Mouse (Mus musculus) ZHBTc4 (cell line): ENCODE measurements around the gene Il1f6.
"Not testable (repeated sequence)": the region's sequence is repeated elsewhere in the genome, so short reads cannot be mapped to it uniquely, and the experiment has no call there.

Experiments
- DNase-seq: peaks from one replicate; pipeline ENCODE4 v3.0.0-alpha.2; 2011; ENCODE audit warnings: low read depth, low spot score

Gene Il1f6

DNA sequence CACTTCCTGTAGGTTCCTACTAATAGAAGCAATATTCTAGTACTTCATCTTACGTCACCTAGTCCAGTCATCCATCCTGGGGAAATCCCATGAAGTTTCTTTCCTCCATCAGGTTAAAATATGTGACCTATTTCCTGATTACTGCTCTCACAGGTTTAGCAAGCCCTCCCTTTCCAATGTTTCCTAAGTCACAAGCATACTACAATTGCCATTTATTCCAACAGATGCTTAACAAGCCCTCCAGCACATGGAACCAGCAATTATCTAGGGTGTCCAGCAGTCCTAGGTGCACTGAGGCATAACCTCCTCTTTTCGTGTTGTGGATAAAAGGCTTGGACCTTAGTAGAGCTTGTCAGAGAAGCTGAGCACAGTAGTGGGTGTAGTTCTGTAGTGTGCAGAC lies at the start of gene Il1f6:
Gene Il1f6 (plus strand): TSS at position 301 of the 400 bp plus-strand sequence.
- DNase-seq: no peak

DNA sequence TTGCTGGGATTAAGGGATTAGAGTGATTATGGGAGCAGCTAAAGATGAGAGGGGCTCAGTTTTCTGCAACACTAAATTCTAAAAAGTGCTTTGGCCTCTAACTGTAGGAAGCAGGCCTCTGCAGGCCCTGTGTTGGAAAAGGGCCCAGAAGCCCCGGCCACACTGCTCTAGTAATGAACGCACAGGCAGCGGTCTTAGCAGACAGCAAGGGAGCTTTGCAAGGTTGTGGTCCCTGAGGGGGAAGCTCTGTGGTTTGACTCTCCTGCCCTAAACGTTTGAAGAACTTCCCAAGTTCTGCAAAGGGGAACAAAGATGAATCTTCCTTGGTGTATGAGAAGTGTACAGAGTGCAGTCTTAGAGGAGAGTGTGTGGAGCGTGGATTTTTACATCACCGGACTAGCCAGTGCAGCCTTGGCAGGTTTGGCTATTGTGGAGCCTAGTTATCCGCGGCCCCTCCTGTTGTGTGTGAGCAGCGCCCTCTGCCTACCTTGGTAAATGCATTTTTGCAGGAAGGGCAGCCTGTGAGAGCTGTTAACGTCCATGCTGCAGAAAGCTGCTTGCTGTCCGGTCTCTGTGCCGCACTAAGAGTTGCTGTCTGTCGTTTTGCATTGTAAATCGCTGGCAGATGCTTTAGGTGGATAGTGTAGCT lies 33.4 kb upstream of the Il1f6 start:
- DNase-seq: peak; percentile 66

DNA sequence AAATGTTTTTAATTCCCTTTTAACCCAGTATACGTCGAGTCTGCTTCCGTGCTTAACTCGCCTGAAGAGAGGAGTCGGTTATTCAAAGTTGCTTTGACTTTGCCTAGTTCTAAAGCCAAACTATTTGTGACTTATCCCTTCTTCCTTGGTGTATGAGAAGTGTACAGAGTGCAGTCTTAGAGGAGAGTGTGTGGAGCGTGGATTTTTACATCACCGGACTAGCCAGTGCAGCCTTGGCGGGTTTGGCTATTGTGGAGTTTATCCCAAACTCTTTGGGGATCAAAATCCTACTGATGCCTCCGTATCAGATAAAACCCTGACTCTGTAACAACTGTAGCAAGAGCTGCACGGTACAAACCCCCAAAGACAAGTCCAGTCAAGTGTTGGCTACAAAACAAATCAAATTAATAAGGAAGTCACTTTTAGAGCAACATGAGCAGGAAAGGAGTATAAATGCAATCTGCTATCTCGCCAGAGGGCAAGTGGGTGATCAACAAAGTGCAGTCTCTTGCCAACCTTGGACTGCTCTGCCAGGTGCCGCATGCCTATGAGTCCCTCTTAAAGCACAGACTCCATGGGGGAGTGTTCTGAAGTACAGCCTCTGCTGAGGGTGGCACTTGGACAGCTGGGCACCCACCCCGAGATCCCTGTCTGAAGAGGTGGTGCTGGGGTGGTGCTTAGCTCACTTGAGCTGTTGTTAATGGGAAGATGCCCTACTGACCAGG lies 32.6 kb upstream of the Il1f6 start:
- DNase-seq: peak; percentile 4

DNA sequence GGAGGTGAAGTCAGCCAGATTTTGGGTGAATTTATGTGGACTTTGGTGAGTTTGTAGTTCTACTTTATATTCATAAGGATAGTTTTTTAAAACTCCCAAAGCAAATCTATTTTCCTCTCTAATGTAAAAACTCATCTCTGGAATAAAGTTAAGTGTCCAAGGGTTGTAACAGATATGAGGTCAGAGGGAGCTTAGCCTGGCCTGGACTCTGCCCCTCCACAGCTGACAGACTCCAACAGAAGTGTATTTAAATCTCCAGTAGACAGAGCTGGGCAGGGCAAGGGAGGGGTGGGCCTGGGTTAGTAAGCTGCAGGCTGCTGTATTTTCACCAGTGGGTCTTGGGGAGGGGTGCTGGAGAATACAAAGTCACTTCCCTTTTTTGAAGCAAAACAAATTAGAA lies 31.1 kb upstream of the Il1f6 start:
- DNase-seq: not testable (repeated sequence)

DNA sequence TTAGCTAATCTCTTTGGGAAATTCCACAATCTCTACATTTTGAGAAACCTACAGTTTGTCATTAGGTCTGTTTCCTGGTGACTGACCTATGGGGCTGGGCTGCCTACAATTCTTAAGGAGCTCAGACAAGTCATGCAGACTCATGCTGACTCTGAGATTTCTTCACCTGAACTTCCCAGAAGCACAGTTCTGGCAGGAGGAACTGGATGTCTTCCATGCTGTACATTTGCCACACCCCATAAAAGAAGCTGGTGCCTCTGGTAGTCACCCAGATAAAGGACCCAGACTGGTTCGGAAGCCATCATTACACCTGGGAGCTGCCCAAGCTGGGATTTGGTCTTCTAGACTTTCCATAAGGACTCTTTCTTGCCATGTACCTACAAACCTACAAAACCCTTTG lies 29.0 kb upstream of the Il1f6 start, which contains the start of gene Il1f9:
Gene Il1f9 (plus strand): TSS at position 301 of the 400 bp plus-strand sequence.
- DNase-seq: no peak

DNA sequence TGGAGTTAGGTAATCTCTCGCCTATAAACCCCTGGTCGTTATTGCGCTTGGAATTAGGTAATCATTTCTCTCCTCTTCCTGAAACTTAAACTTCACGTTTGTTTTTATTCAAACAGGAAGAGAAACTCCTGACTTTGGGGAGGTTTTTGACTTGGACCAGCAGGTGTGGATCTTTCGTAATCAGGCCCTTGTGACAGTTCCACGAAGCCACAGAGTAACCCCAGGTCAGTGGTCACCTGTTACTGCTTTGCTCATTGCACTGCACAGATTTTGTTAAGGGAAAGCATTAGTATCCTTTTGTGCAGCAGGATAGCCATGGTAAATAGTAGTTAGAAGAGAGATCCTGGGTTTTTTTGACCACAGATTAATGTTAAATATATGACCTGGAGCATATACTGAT lies 27.6 kb upstream of the Il1f6 start:
- DNase-seq: no peak

DNA sequence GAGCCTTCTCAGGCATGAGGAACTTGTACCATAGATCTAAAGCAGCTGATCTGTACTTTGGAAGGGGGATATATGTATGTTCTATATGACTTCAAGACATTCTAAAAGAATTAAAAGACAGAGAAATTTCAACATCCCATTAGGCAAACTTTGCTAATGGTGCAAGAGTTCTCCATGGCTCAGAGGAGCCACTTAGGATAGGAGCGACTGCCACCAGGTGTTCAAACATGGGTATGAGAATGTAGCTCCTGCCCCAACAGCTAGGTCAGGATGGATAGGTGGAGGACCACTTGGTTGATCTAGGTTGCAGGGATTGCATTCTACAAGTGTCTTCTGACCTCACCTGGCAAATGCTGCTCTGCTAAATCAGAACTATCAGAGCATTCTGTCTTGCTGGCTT lies 27.0 kb upstream of the Il1f6 start:
- DNase-seq: peak; percentile 7

DNA sequence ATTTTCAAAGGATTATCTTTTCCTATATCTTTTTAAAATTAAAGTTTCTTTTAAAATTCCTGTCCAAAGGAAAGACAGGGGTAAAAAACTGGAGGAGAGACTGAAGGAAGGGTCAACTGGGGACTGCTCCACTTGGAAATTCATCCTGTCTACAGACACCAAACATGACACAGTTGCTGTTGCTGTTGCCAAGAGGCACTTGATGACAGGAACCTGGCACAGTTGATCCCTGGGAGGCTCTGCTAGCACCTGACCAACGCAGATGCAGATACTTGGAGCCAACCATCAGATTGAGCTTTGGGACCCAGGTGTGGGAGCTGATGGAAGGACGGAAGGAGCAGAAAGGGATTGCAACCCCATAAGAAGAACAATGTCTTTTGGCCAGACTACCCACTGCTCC lies 12.0 kb downstream of the Il1f6 start:
- no peak for DNase-seq

DNA sequence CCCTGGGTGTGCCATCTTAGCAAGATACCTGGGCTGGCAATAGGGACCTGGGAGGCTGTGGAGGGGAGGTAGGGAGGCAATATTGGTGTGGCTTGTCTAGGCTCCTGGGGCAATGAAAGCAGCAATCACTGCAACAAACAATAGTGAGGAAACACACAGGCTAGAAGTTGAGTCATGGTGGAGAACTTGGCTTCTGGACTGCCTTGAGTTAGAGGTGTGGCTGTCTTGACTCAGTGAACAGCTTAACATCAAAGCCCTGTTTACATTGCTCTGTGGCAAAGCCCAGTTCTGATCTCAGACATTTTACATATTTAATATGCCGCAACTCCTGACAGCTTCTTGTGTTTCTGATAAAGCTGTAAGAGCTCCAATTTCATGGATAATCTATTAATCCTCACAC lies 52.3 kb downstream of the Il1f6 start:
- DNase-seq: no peak

DNA sequence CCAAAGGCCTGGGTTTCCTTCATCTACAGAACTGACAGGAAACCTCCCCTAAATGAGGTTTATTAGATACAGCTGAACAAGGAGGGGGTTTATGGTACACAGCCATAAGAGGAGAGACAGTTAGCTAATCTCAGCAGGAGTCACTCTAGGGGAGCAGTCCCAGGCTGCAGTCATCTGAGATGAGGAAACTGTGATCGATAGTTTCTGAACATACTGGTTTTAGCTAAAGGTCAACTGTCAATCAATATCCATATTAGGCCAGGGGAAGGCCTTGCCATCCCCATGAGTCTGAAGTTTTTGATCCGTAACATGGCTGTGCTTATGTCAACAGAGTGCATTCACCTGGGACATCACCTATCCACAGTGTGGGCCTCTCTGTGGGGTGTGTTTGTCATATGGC lies 58.4 kb downstream of the Il1f6 start:
- DNase-seq: no peak

DNA sequence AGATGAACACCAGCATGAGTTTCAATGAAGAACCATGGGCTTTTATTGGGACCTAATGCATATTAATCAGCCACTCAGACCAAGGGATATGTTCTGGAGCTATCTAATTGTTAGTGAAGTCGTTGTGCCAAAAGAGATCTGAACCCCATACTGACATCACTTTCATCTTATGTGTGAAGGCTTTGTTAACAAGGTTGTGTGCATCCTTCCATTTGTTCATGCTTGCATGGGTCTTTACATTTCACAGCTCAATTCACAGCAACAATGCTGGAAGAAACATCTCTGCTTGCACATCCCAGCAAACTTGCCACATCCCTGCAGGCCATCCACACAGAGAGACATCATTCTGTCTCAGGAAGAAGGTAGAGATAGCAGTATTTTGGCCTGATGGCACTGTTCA lies 59.9 kb downstream of the Il1f6 start:
- no peak for DNase-seq
